Mouse (Mus musculus): ENCODE measurements around the gene Bbs1.
"Not testable (repeated sequence)": the region's sequence is repeated elsewhere in the genome, so short reads cannot be mapped to it uniquely, and the experiment has no call there.

Gene Bbs1

DNA sequence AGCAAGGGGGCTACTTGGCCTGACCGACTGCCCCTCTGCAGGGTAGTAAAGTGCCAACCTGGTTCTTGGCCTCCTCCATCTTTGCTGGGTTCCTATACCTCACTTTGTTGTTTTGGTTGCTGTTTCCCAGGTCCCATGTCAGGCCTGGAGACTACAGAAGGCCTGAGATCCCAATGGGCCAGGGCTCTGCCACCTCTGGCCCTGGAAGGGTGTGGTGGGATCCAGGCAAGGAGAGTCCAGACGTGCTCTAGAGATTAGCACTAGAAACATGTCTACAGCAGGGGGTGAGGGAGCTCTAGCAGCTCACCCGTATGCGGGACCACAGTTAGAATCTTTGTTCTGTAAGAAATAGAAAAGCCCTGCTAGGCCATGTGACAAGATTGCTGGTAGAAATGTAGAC, 22.5 kb downstream of the Bbs1 start:
- DNase-seq (ENCODE audit: low read depth, low spot score): no peak

DNA sequence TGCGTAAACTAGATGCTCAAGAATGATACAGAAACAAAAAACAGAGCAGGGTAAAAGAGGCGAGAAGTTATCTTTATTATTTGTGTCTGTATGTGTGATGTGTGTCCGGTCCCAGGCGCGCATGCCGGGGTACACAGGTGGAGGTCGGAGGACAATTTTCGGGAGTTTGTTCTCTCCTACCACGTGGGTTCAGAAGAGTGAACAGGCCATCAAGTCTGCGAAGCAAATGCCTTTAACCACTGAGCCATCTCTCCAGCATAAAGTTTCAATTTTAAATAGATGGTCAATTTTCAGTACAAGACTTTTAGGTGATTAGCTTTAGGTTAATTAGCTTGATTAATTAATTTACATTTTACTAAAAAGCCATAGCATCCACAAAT, 27.1 kb downstream of the Bbs1 start:
- no peak for DNase-seq (ENCODE audit: low read depth, low spot score)

DNA sequence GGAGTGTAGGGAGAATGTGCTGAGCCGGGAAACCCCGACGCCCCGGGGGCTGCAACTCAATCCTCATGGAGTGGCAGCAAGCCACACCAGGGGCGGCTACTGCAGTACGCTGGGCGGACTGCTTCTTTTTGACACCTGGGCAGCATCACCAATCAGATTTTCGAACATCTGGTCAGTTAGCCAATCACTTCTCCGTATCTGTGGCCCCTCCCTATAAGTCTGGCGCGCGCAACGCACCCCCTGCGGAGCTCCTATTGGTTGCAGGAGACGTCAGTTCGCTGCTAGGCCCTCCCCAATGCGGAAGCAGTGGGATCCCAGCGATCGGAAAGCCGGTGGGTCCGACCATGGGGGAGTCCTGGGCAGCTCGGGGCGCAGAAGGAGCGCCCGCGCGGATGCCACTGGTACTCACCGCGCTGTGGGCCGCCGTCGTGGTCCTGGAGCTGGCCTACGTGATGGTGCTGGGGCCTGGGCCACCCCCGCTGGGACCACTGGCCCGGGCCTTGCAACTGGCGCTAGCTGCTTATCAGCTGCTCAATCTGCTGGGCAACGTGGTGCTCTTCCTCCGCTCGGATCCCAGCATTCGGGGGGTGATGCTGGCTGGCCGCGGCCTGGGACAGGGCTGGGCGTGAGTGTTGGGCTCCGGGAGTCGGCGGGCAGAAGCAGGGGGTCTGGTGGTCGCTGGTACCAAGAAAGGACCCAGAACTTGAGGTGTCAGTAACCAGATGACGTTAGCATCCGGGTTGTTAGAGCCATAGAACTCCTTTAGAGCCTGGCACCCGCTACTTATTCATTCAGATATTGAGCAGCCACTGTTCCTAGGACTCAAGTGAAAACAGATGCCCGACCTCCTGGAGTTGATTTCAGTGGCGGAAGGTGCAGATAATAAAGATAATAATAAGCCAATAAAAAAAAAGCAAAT, 27.8 kb downstream of the Bbs1 start, which contains the start of gene Zdhhc24:
Gene Zdhhc24, plus strand, starts transcription at position 264 of the 919 bp plus-strand sequence.
- DNase-seq (ENCODE audit: low read depth, low spot score): peak; percentile 91

DNA sequence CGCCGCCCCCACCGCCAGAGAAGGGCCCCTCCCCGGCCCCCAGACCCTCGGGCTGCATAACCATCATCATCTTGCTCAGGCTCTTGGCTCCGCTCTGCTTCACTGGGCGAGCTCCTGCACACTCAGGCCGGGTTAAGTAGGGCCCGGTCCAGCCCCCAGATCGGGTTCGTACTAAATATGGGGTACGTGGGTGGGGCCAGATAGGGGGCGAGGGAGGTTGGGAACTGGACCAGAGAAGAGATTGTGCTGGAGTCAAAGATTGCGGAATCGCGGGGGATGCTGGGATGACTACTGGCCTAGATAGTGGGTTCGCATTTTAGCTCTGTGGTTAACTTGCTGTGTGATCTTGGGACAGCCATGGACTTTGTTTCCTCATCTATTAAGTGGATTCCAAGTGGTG, 28.6 kb downstream of the Bbs1 start, which contains the start of gene Actn3:
Gene Actn3, minus strand, starts transcription at position 125 of the 400 bp plus-strand sequence.
- no peak for DNase-seq (ENCODE audit: low read depth, low spot score)

DNA sequence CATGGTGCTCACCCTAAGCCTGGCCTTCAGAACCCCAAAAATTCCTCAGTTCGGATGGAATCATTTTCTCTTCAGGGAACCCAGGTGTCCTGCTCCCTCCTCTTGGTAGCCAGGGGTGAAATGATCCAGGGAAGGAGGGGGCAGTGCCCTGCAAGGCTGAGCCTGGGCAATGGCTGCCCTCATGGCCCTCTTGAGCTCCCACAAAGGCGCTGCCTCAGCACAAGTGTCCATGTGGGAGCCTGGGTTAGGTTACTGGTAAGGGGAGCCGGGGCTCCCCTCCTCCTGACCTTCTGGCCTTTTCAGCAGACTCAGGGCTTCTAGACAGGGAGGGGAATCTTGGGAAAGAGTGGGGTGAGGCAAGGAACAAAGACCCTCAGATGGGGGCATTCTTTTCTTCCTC, 29.7 kb downstream of the Bbs1 start:
- DNase-seq (ENCODE audit: low read depth, low spot score): no peak

DNA sequence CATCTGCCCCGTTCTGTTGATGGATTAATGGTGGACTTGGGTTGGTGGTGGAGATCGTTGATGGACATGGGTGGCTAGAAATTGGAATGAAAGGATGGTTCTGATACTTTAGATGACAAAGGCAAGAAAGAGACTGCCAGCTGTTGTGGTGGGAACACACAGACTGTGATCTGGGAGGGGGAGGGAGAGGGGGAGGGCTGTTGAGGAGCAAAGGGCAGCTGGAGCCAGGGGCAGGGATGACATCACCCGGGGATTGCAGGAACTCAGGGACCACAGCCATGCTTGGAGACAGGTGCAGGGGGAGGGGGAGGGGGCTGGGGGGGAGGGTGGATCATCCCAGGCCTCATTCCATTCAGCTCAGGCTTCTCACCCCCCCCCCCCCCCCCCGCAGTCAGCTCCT, 30.2 kb downstream of the Bbs1 start:
- DNase-seq (ENCODE audit: low read depth, low spot score): no peak

DNA sequence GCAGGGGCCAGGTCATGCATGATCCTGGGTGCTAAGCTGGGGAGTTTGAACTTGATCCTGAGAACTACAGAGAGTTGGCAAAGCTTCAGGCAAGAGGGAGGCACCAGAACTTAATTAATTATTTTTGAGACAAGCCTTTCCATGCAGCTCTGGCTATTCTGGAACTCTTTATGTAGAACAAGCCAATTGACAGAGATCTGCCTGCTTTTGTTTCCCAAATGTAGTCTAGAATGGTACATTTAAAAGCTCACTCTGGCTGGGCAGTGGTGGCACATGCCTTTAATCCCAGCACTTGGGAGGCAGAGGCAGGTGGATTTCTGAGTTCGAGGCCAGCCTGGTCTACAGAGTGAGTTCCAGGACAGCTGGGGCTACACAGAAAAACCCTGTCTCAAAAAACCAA, 31.8 kb downstream of the Bbs1 start:
- DNase-seq (ENCODE audit: low read depth, low spot score): not testable (repeated sequence)

DNA sequence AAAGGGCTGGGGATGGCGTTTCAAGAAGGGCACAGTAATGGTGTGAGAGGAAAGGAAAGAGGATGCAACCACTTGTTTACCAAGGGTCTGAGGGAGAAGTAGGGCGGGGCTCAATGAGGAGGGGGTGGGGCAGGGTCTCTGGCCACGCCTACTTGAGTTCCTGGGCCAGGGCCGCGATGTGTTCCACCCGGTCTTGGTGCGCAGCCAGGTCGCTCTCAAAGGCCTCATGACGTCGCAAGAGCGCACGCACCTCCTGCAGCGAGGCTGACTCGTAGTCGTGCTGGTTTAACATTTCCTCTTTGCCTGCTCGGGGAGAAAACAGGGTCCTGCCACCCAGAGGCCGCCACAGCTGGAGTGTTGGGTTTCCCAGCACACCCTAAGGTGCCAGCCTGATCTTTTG, 41.3 kb downstream of the Bbs1 start:
- no peak for DNase-seq (ENCODE audit: low read depth, low spot score)

DNA sequence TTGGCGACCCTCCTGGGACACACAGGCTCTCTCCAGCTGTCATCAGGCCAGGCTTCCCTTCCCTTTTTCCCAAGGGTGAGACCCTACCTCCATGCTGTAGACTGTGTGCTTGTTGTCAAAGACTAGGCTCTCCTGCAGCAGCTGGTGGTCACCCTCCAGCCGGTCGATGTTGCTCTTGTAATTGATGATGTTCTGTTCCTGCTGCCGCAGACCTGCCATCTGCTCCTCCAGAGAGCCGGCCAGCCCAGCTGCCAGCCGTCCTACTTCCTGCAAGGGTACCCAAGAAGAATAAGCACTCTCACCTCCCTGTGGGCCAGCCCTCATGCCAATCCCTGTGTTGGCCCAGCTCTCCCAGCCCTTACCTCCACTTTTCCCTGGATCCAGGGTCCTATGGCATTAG, 43.4 kb downstream of the Bbs1 start:
- DNase-seq (ENCODE audit: low read depth, low spot score): no peak

DNA sequence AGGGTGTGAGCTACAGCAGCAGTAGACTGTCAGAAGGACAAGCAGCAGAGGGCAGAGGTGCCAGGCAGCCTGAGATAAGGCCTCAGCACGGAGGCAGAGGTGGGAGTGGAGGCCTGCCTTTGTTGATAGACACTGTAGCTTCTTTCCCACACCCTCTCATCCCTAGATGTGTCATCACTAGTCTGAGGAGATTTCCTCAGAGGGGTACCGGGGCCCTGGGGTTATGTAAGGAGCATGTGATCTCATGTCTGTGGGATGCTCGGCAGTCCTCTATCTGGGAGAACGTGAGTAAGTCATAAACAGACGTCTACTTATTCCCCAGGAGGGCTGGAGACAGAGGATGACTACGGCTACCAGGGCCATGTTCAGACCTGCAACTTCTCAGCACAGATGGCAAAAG, 47.3 kb downstream of the Bbs1 start:
- DNase-seq (ENCODE audit: low read depth, low spot score): no peak

DNA sequence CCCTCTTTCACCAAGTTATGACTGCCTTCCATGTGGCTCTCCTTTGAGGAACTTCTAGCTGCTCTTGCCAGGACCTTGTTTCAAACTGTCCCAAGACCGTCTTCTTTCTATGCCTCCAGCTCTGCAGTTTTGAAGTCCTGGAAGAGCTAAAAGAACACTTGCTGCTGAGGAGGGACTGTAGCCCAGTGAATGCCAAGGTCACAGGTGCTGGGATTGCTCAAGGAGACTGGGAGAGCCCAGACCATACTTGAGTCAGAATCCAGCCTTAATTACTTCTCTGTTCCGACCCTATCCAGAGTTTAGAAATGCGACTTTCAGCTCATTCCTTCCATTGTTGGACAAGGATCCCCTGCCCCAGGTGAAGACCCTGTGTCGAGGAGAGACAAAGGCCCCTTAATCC, 50.5 kb downstream of the Bbs1 start:
- DNase-seq (ENCODE audit: low read depth, low spot score): no peak

DNA sequence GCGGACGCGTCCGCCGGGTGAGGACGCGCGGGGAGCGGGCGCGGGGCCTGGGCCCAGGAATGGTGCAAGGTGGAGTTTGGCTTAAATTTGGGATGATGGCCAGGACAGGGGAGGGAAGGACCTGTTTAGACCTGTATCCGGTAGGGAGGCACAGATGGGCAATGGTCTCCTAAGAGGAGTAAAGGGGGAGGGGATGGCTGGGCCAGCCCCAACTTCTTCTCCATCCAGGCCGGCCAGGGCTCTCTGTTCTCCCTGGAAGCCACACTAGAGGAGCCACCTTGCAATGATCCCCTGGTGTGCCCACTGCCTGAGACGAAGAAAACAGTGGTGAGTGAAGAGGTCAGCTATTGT, 51.0 kb downstream of the Bbs1 start:
- DNase-seq (ENCODE audit: low read depth, low spot score): no peak

DNA sequence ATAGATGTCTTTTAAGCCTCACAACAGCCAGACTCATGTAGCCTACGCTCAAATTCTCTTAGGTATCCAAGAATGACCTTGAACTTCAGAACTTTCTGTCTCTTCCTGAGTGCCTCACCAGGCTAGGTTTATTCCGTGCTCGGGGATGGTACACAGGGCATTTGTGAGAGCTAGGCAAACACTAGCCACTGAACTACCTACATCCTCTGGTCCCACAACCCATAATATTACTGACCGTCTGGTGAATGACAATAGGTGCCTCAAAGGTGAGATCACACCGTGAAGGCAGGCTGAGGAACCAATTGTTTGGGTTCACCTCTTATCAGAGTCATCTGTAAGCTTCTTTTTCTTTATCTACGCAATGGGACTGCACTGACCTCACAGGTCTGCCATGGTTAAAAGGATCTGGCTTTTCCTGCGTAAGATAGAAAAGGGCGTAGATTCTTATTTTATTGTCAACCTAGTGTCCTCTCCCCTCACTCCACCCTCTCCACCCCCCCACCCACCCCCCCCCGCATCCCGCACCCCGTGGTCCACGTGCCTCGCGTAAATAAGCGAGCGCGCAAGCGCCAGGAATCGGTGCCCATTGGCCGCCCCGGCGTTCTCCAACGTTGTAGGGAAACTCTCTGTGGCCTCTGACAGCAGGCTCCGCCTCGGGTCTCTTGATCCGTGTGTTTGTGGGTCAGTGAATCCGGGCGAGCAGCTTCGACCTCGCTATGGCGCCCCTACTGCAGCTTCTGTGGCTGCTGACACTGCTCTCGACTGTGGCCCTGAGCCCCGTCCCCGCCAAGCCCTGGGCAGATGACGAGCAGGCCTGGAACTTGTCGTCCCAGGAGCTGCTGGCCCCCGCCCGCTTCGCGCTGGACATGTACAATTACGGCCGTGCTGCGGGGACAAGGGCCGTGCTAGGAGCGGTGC, 51.6 kb downstream of the Bbs1 start, which contains the start of gene Ctsf:
Gene Ctsf, plus strand, starts transcription at position 579 of the 918 bp plus-strand sequence.
- peak; percentile 57 for DNase-seq (ENCODE audit: low read depth, low spot score)

DNA sequence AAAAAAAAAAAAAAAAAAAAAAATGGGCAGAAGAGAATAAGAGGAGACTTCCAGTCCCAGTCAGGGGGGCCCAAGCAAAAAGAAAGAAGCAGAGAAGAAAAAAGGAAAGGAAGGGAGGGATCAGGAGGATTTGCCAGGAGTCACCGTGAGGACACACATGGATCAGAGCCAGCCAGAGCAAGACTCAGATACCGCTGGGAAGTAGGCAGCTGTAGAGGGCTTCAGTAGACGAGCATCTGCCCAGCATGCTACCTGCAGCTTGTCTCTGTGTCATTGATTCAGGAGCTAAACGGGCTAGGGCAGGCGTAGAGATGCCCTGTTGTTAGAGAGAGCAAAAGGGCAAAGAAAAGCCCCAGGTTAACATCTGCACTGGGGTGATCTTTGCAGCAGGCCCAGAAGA, 56.1 kb downstream of the Bbs1 start:
- DNase-seq (ENCODE audit: low read depth, low spot score): no peak

DNA sequence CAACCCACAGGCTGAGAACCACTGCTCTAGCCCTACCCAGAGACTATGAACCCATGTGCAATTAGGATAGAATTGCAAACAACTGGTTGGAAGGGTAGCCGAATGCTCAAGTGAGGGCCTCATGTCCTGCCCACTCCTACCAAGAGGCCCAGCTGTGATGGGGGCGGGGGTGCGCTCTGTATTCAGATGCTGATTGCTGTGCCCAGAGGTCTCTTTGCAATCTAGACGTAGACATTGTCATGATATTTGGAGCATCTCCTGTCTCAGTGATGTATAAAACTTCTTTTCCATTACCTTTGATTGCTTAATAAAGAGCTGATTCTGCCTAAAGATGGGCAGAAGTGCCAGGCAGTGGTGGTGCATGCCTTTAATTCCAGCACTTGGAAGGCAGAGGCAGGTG, 56.6 kb downstream of the Bbs1 start:
- DNase-seq (ENCODE audit: low read depth, low spot score): no peak

DNA sequence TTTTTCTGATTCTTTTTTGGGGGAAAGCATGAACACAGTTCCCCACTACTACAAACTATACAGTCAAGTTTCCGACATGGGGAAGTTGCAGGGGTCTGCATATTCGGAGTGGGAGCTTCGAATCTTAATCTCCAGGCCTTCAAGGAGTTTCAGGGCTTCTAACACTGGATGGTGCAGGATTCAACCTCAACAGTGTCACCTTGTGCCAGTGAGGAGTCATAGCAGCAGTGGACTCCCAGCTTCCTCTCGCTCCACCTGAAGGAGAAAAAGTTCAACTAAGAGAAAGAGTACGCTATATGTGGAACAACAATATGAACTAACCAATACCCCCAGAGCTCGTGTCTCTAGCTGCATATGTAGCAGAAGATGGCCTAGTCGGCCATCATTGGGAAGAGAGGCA, 58.9 kb downstream of the Bbs1 start:
- no peak for DNase-seq (ENCODE audit: low read depth, low spot score)

DNA sequence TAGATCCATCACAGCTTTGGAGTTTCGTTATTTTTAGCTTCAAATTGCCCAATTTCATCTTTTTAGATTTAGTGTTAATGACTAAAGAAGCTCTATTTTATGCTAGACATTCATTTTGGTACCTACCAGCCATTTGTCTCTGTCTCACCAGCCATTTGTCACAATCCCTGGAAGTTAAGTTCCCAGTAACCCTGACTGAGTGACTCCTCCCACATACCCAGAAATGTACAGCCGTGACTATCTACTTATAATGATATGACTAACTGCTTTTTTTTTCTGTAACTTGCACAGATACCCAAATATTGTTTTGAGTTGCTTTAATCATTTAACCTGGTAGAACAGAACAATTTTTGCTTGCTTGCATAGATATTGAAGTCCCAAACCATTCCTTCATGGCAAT, 60.6 kb downstream of the Bbs1 start:
- DNase-seq (ENCODE audit: low read depth, low spot score): no peak

DNA sequence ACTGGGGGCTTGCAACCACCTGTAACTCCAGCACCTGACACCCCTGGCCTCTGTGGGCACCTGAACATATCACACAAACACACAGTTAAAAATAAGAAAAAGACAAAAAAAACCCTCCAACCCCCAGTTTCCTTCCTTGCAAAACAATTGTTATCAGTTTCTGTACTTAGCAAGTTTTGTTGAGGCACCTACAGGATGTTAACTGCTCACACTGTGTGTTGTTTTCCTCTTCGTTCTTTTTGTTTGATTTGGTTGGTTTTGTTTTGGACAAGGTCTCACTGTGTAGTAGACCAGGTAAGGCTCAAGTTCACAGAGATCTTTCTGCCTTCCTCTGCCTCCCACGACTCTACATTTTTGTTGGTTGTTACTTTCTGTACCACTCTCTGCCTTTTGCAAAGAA, 63.8 kb downstream of the Bbs1 start:
- no peak for DNase-seq (ENCODE audit: low read depth, low spot score)

DNA sequence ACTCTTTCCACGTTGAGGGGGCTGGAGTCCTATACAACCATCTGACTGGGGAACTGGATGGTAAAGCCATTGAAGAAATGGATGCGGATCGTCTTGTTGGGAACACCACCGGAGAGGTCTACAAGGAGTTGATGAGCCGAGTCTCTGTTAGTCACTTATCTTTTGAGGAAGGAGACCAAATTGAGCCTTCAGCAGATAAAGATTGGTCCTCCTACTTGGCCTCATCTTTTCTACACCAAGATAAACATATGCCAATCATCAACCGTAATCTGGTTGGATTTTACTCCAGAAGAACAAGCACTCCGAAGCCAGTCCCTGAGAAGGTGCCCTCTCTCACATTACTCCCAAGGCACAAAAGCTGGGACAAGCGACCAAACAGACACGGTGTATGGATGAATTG, 65.6 kb downstream of the Bbs1 start:
- DNase-seq (ENCODE audit: low read depth, low spot score): no peak

DNA sequence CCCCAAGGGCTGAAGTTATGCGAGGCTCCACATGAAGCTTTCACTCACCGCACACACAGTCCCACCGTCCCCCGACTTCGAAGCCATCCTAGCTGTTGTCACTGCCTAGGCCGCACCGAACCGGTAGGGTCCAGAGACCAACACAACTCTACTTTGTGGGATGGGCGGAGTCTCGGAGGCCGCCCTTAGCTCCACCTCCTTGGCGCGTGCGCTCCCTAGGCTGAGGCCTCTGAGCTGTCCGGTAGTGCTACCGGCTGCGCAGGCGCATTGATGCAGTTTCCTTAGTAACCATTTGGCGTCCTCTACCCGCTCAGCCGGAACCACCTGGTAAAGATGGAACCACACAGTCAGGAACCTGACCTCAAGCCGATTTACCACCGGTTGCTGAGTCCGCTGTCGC, 67.3 kb downstream of the Bbs1 start, which contains the start of the genes Ccs and Ccdc87:
Gene Ccs, minus strand, starts transcription at position 184 of the 400 bp plus-strand sequence.
Gene Ccdc87, plus strand, starts transcription at position 218 of the 400 bp plus-strand sequence.
- peak; percentile 89 for DNase-seq (ENCODE audit: low read depth, low spot score)

DNA sequence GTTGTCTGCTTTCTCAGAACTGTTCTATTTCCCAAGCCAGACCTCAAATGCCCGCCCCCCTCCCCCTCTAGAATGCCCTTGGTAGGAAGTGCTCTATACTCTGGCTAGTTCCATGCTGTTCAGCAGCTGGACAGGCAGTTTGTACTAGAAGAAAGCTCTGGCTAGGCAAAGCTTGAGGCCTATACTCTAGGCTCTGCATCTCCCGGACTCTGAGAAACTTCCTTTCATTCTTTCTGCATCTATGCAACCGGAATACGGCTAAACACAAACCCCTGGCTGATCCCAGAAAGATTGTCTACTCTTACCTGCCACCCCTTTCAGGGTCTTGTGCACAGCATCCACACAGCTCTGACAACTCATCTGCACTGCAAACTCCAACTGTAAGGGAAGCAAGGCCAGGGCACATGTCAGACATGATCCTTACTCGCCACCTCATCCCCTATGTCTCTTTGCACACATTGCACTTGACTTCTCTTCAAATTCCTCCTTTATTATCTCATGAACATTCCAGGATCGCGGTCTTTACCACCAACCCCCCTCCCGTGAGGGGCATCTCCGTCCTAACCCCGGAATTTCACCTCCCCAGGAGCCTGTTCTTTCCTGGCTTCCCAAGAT, 67.8 kb downstream of the Bbs1 start:
- DNase-seq (ENCODE audit: low read depth, low spot score): no peak

DNA sequence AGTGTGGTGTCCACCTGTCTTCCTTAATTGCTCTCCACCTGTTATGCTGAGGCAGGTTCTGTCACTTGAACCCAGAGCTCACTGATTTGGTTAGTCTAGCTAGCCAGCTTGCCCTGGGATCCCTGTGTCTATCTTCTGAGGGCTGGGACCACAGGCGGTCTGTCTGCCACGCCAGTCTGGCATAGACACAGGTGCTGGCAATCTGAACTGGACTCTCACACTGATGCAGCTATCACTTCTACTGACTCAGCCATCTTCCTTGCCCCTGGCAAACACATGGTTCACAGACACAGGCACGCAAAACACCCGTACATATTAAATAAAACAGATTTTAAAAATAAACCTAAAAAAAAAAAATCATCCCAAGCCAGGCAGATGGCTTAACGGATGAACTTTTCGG, 69.4 kb downstream of the Bbs1 start:
- DNase-seq (ENCODE audit: low read depth, low spot score): no peak

Data from embryo, embryonic 11.5 days (tissue).